Mouse (Mus musculus) right cerebral cortex, adult 2 months (tissue): ENCODE measurements at regions not wholly inside any gene's neighbourhood (a gene's known extent, or its start where the extent isn't known, plus 50 kb on each side); places are given as distances from the start of the nearest gene placed in this dataset.

Source experiments
- DNase-seq, 2 experiments: peaks; one replicate each; pipeline ENCODE4 v3.0.0; 2021 to 2022; ENCODE audit warnings: low spot score in 2 of 2

GRCm38 (mm10) chr13:51016956-51017703, 83.5 kb upstream of the Spin1 start:
- DNase-seq: no peak

- DNase-seq: no peak
Measured at GRCm38 (mm10) chr13:51017727-51018321, 82.9 kb upstream of the Spin1 start.

GRCm38 (mm10) chr13:51018366-51018765, 82.3 kb upstream of the Spin1 start:
- no peak for DNase-seq

- no peak for DNase-seq
Measured at GRCm38 (mm10) chr13:51022401-51023250, 78.1 kb upstream of the Spin1 start.

- DNase-seq: no peak
Measured at GRCm38 (mm10) chr13:51023271-51023670, 77.4 kb upstream of the Spin1 start.

- DNase-seq: no peak
Measured at GRCm38 (mm10) chr13:51026311-51026918, 74.3 kb upstream of the Spin1 start.

GRCm38 (mm10) chr13:51037850-51038450, 62.7 kb upstream of the Spin1 start:
- no peak for DNase-seq

GRCm38 (mm10) chr13:51038955-51039354, 61.7 kb upstream of the Spin1 start:
- no peak for DNase-seq

- no peak for DNase-seq
Measured at GRCm38 (mm10) chr13:51041121-51041520, 59.6 kb upstream of the Spin1 start.

- no peak for DNase-seq
Measured at GRCm38 (mm10) chr13:51042881-51043402, 57.7 kb upstream of the Spin1 start.
